Mouse (Mus musculus): ENCODE results near the gene Olfr1253. TPM values are rescaled to one million over a fixed set of nuclear protein-coding genes. Genes with fewer than 3 reads are reported as not detected.

Olfr1253 gene
- polyA plus RNA-seq (2012; fragmentation: generic; extraction: Trizol), result not detected

DNA sequence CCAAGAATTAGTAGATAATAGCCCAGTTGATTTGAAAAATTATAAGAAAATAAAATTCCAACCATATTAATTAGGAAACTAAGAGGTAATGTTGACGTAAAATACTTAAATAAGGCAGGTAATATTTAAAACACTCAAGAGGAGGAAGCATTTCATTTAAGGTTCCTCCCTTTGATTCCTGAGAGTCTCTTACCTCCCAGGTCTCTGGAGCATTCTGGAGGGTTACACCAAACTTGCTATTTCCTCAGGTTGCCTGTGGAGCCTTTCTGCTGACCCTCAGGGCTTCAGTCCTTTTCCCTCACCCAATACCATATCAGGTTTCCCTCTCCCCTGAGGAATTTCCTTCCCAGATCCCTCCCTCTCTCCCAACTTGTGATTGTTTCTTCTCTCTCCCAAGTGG, at the start of gene Olfr1253:
TSS of gene Olfr1253 (minus strand) at position 101 of the 400 bp plus-strand sequence.

DNA sequence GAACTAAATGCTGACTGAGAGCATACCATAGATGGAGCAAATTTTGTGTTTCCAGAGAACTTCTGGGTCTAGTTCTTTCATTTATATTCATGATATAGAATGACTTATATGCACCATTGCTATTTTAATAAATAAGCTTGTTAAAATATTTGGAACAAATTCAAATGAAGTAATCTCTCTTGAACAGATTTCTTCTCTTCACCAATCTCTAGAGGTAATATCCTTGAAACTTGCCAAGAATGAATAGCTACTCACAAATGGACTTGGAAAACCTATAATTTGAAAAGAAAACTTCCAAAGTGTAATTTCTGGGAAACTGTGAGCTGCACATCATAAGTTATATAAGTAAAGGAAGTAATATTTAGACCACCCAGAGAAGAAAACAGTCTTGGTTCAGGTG, 36.6 kb upstream of the Olfr1253 start, which contains the start of gene Olfr1254:
TSS of gene Olfr1254 (minus strand) at position 101 of the 400 bp plus-strand sequence.

DNA sequence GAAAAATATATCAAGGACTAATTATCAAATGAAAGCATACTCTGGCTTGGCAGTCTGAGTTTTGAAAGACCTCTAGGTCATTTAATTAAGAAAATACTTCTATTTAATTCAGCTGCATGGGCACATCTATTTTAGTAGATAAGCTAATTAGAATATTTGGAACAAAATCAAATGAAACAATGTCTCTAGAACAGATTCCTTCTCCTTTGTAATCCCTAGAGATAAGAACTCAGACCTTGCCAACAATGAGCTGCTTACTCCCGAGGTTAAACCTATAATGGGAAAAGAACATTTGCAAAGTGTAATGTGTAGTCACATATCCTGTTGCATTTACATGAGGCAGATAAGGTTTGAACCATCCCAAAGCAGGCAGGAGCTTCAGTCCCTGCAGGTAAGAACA, 32.0 kb downstream of the Olfr1253 start, which contains the start of gene Olfr1252:
TSS of gene Olfr1252 (minus strand) at position 101 of the 400 bp plus-strand sequence.

Other genes starting within 250 kb of the Olfr1253 start
- not detected for gene Olfr1243, start 225.6 kb downstream of the Olfr1253 start, polyA plus RNA-seq (2012; fragmentation: generic; extraction: Trizol)
- gene Olfr1245, start 178.6 kb downstream of the Olfr1253 start, polyA plus RNA-seq (2012; fragmentation: generic; extraction: Trizol), result not detected
- not detected for gene Olfr1246, start 163.9 kb downstream of the Olfr1253 start, polyA plus RNA-seq (2012; fragmentation: generic; extraction: Trizol)
- not detected for gene Olfr1247, start 143.0 kb downstream of the Olfr1253 start, polyA plus RNA-seq (2012; fragmentation: generic; extraction: Trizol)
- not detected for gene Olfr1248, start 138.8 kb downstream of the Olfr1253 start, polyA plus RNA-seq (2012; fragmentation: generic; extraction: Trizol)
- gene Olfr1249, start 122.1 kb downstream of the Olfr1253 start, polyA plus RNA-seq (2012; fragmentation: generic; extraction: Trizol), result not detected
- not detected for gene Olfr1250, start 95.6 kb downstream of the Olfr1253 start, polyA plus RNA-seq (2012; fragmentation: generic; extraction: Trizol)
- gene Olfr1251, start 85.2 kb downstream of the Olfr1253 start, polyA plus RNA-seq (2012; fragmentation: generic; extraction: Trizol), result not detected
- not detected for gene Olfr1252, start 32.1 kb downstream of the Olfr1253 start, polyA plus RNA-seq (2012; fragmentation: generic; extraction: Trizol)
- not detected for gene Olfr1254, start 36.5 kb upstream of the Olfr1253 start, polyA plus RNA-seq (2012; fragmentation: generic; extraction: Trizol)
- not detected for gene Olfr1255, start 55.0 kb upstream of the Olfr1253 start, polyA plus RNA-seq (2012; fragmentation: generic; extraction: Trizol)
- gene Olfr1256, start 84.5 kb upstream of the Olfr1253 start, polyA plus RNA-seq (2012; fragmentation: generic; extraction: Trizol), result not detected
- gene Olfr48, start 91.1 kb upstream of the Olfr1253 start, polyA plus RNA-seq (2012; fragmentation: generic; extraction: Trizol), result not detected
- not detected for gene Olfr1257, start 121.3 kb upstream of the Olfr1253 start, polyA plus RNA-seq (2012; fragmentation: generic; extraction: Trizol)
- gene Olfr1258, start 170.2 kb upstream of the Olfr1253 start, polyA plus RNA-seq (2012; fragmentation: generic; extraction: Trizol), result not detected
- gene Olfr1259, start 191.6 kb upstream of the Olfr1253 start, polyA plus RNA-seq (2012; fragmentation: generic; extraction: Trizol), result not detected
- gene Olfr1260, start 217.2 kb upstream of the Olfr1253 start, polyA plus RNA-seq (2012; fragmentation: generic; extraction: Trizol), result not detected
- not detected for gene Olfr1261, start 234.1 kb upstream of the Olfr1253 start, polyA plus RNA-seq (2012; fragmentation: generic; extraction: Trizol)
- gene Olfr1262, start 243.1 kb upstream of the Olfr1253 start, polyA plus RNA-seq (2012; fragmentation: generic; extraction: Trizol), result not detected